In genomic region chr10:68318438-68318979, GRCm38 (mm10) we compare ENCODE assay signal across 12 mouse cellular contexts. TPM values are rescaled to one million over a fixed set of nuclear protein-coding genes. Genes with fewer than 3 reads are reported as not detected.
DNase-seq lines count a peak whose midpoint lies in the region; ATAC-seq and TF ChIP-seq lines count a peak whose summit lies in the region.
"Had no signal": no experiment of that assay in that cellular context is flagged by ENCODE, and none has a peak within 500 bp of the region (broad histone marks: within the 10 kb centered on the region; RNA-seq: fewer than 3 reads in every experiment).

No protein-coding gene starts in this region.

- H3K27me3 ChIP-seq in lung, embryonic 16.5 days (ENCODE audit: control insufficient read depth, insufficient read depth, low read depth, low read length), result no peaks in the 10 kb centered on the region
- no peaks in the 10 kb centered on the region for H3K27me3 ChIP-seq in heart, embryonic 16.5 days (ENCODE audit: control insufficient read depth, insufficient read depth, low read length)
- H3K27me3 ChIP-seq: midbrain, embryonic 12.5 days had no signal

- no peak overlapping the region for H3K9ac ChIP-seq in lung, embryonic 16.5 days (ENCODE audit: low read length)
- no peak overlapping the region; the same call in 1 of the 2 replicates for H3K9ac ChIP-seq in heart, embryonic 16.5 days (ENCODE audit: low read length)
- H3K9ac ChIP-seq: midbrain, embryonic 12.5 days had no signal

- 13% methylated on average over 6 of the region's 6 CpGs for WGBS in lung, embryonic 16.5 days
- WGBS in lung, adult 2 months, result 39% methylated on average over 6 of the region's 6 CpGs
- 20% methylated on average over 6 of the region's 6 CpGs for WGBS in heart, embryonic 16.5 days

- DNase-seq in adrenal gland, postnatal 14 days, result peak; percentile 21
- no peak for DNase-seq in adrenal gland, adult 18-20 months (ENCODE audit: low spot score in 2 of 2)
- DNase-seq in lung, adult 2 months, result no peak
- peak; percentile 22 for DNase-seq in lung, postnatal 10 days
- DNase-seq in left cerebral cortex, adult 9 months (ENCODE audit: low spot score in 2 of 2), result no peak
- DNase-seq in spleen, adult 18-20 months, result no peak
- DNase-seq: gastrocnemius, postnatal 36 days; left cerebral cortex, postnatal 4 days had no signal

- no peak for TF ChIP-seq POLR2A in lung, adult 2 months (IDR thresholded peaks at IDR 0.05; ENCODE audit: borderline replicate concordance, extremely low read depth, low read depth, low read length)

- H3K36me3 ChIP-seq in lung, embryonic 16.5 days (ENCODE audit: control insufficient read depth, insufficient read depth, low read length), result no peaks in the 10 kb centered on the region
- H3K36me3 ChIP-seq in heart, embryonic 16.5 days (ENCODE audit: control insufficient read depth, insufficient read depth), result no peaks in the 10 kb centered on the region
- H3K36me3 ChIP-seq: forebrain, embryonic 10.5 days; midbrain, embryonic 12.5 days had no signal

- peak overlapping the region; percentile 56 for H3K27ac ChIP-seq in lung, embryonic 16.5 days (ENCODE audit: low read length)
- H3K27ac ChIP-seq in heart, embryonic 16.5 days (ENCODE audit: low read length), result peak overlapping the region; percentile 87
- H3K27ac ChIP-seq: forebrain, embryonic 10.5 days; midbrain, embryonic 12.5 days had no signal

- no peak overlapping the region for H3K4me3 ChIP-seq in lung, embryonic 16.5 days (ENCODE audit: low read length)
- no peak overlapping the region for H3K4me3 ChIP-seq in lung, adult 2 months (replicated peaks; ENCODE audit: extremely low read depth, low read depth, low read length)
- H3K4me3 ChIP-seq in heart, embryonic 16.5 days (ENCODE audit: low read length), result no peak overlapping the region
- H3K4me3 ChIP-seq: forebrain, embryonic 10.5 days; midbrain, embryonic 12.5 days had no signal

- 0 out of 2 replicates have a peak, but pooled peaks cover 2% of the 10 kb centered on the region for H3K9me3 ChIP-seq in lung, embryonic 16.5 days (ENCODE audit: control insufficient read depth, low read length)
- no peaks in the 10 kb centered on the region for H3K9me3 ChIP-seq in heart, embryonic 16.5 days (replicated peaks; ENCODE audit: control insufficient read depth, low read length)
- H3K9me3 ChIP-seq: forebrain, embryonic 10.5 days; midbrain, embryonic 12.5 days had no signal

- H3K4me1 ChIP-seq in lung, embryonic 16.5 days (replicated peaks; ENCODE audit: control insufficient read depth, insufficient read depth, low read length), result peaks cover 21% of the 10 kb centered on the region
- H3K4me1 ChIP-seq in lung, adult 2 months (ENCODE audit: control insufficient read depth, insufficient read depth, low read length), result peaks cover 2% of the 10 kb centered on the region; the same call in 1 of the 2 replicates
- peaks cover 20% of the 10 kb centered on the region for H3K4me1 ChIP-seq in heart, embryonic 16.5 days (ENCODE audit: control insufficient read depth, insufficient read depth, low read length)
- H3K4me1 ChIP-seq: midbrain, embryonic 12.5 days had no signal

- no peak for TF ChIP-seq CTCF in lung, adult 2 months (IDR thresholded peaks at IDR 0.05; ENCODE audit: insufficient read depth, low read length)

- no peak overlapping the region for H3K4me2 ChIP-seq in lung, embryonic 16.5 days (ENCODE audit: low read depth, low read length)
- peak overlapping the region; percentile 18; the same call in 1 of the 2 replicates for H3K4me2 ChIP-seq in heart, embryonic 16.5 days (ENCODE audit: low read depth, low read length)
- H3K4me2 ChIP-seq: midbrain, embryonic 12.5 days had no signal

- ATAC-seq in lung, embryonic 16.5 days (ENCODE audit: low read depth), result peak; percentile 44; the same call in 1 of the 2 replicates
- ATAC-seq in heart, embryonic 16.5 days (replicated peaks; ENCODE audit: extremely low read depth, insufficient read depth, low FRiP score), result 0 out of 2 replicates have a peak, but pooled peaks have one; percentile 14

RNA-seq across cellular contexts. Expression of gene Arid5b, which starts 40.0 kb away (rescaled TPM):
- 34.3 and 34.8 TPM in 2 replicates for total RNA-seq in adrenal gland, postnatal 14 days (2021)
- total RNA-seq in adrenal gland, adult 18-20 months (2021), result 10 to 100 TPM; 14.0 to 25.3 TPM
- polyA plus RNA-seq in lung, embryonic 16.5 days (2015; fragmentation: Nextera tagmentation; extraction: Ambion mirVana), result 41.8 and 42.7 TPM in 2 replicates
- 17.7 and 20.1 TPM in 2 replicates for polyA plus RNA-seq in lung, adult 2 months (2012; rRNA removed)
- 19.5 and 19.6 TPM in 2 replicates for polyA plus RNA-seq in heart, embryonic 16.5 days (2015; fragmentation: Nextera tagmentation; extraction: Ambion mirVana)

Comparison
In these comparisons a context has a peak if more than half of its experiments do, and no peak if none do; other contexts are left out.
1. DNase-seq: peak in adrenal gland, postnatal 14 days (single experiment) and lung, postnatal 10 days (single experiment); none in adrenal gland, adult 18-20 months (0 of 2), lung, adult 2 months (single experiment), left cerebral cortex, adult 9 months (0 of 2) and spleen, adult 18-20 months (0 of 2).